Mouse (Mus musculus): Measurements from ENCODE around the gene Cttnbp2. TPM values are rescaled to one million over a fixed set of nuclear protein-coding genes. Genes with fewer than 3 reads are reported as not detected.

The Cttnbp2 gene
- 1 to 10 TPM; 3.1 to 4.2 TPM for total RNA-seq (2021)
- long read RNA-seq, experiment 1, full-length matches to known transcripts, result 1 of 2 reads
- long read RNA-seq, experiment 1, partial matches to known transcripts, result 0 of 2 reads
- long read RNA-seq, experiment 1, other reads (novel, unspliced or antisense), result 1 of 2 reads
- long read RNA-seq, experiment 2, full-length matches to known transcripts, result 1 of 5 reads
- long read RNA-seq, experiment 2, partial matches to known transcripts, result 1 of 5 reads
- long read RNA-seq, experiment 2, other reads (novel, unspliced or antisense), result 3 of 5 reads

DNA sequence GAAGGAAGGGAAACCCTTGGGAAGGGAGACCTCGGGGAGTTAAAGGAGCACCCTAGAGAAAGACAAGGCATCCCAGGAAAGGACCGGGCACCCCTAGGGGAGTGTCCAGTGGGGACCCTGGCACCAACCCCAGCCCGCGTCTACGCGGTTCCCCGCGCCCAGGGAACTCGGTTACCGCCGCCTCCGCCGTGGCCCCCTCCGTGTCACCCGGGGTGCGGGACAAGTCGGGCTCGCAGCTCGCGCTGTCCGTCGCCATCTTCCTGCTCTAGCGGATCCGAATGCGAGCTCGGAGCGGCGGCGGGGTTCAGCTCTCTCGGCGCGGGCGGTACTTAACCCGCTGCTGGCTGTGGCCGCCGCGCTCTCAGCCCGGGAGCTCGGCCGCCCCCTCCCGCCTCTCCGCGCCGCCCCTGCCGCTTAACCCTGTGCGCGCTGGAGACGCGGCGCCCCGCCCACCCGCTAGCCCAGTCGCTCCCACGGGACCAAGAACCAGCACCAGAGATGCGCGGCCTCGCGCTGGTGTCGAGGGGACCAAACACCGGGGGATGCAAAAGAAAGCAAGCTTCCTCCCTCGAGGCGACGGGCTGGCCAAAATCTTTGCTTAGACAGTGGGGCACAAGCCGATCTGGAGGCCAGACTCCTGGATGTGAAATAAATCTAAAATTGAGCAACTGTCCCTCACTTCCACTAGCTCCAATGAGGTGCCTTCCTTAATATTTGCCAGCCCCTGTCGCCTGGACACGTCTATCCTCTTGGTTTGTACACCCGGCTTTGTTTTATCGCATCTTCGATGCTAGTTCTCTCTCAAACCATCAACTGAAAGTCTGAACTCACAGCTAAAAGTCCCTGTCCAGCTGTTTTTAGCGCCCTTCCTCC, at the start of gene Cttnbp2:
Gene Cttnbp2, minus strand, starts transcription at position 364 of the 873 bp plus-strand sequence.
- DNase-seq, result peak; percentile 74
- intact Hi-C loops (cut with DNase I), result loop anchor here (5.0 kb wide), 1 partner anchor 92 kb away; no protein-coding TSS in a partner anchor

DNA sequence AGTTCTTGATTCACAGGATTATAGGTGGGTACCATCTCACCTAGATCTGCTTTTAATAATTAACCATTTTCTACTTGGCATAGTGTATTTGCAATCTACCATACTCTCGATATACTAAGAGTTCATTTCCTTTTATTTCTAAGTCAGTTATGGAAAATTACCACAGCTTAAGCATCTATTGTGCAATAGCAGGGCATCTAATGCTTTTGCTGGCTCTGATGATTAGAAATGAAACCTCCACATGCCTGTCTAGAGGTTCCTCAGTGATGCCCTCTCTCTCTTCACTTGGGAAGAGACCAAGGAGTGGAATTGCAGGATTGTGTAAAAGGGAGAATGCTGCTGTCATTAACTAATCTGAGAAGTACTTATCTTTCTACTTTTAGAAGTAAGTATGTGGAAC, 44.4 kb upstream of the Cttnbp2 start:
- DNase-seq, result no peak
- intact Hi-C loops (cut with DNase I), result no loop called here

DNA sequence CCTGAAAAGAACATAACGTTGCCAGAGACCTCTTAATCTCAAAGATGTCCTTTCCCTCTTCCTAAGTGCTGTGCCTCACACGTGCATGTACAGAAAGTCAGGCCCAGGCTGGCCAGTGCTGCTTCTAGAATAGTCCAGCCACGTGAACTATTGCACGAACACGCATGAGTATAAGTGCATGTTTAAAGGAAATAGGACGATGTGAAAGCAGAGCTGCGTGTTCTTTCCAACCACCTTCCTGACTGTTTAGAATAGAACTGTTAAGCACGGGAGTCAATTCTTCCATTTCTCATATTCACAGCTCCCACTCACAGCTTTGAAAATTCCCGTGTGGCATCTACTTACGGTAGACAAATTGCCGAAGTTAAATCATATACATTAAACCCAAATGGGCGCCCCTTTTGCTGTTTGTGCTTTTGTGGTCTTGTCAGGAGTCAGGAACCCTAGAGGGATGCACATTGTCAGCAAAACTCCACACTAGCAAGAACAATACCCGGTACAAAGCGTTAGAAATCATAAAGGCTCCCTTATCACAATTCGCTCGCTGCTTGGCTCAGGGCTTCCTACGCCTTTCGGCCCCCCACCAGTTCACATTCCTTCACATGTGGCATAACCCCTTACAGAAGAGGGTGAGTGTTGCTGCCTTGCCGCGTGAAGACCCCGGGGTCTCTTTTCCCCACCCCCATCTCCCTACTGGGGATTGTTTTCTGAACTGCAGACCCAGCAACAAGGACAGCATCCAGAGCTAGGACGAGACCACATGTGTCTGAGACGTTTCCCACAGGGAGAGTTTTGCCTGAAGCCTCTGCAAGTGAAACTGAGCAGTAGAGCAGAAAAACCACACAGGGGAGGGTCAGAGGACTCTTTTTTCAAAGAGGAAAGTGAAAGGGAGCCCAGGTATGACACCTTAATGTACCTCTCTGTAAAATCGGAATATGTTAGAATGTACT, 33.1 kb upstream of the Cttnbp2 start:
- intact Hi-C loops (cut with DNase I), result no loop called here

DNA sequence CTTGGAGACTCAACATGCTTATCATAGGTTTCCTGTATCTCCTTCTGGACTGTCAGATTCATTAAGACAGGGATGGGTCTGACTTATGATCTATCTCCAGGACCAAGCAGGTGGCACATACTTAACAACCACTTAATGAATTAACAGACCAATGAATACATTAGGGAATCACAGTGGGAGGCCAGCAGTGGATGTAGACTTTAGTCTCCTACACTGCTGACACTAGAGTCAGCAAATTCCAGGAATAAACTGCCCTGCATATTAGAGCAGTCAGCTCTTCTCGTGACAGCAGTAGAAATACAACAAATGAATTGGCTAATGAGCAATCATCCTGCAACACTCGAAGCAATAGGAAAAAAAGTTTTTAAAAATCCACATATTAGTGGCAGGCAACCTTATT, 29.2 kb upstream of the Cttnbp2 start:
- DNase-seq, result no peak
- intact Hi-C loops (cut with DNase I), result no loop called here

More for the DNA sequence above, 33.1 kb upstream of the Cttnbp2 start:
- DNase-seq, result no peak

DNA sequence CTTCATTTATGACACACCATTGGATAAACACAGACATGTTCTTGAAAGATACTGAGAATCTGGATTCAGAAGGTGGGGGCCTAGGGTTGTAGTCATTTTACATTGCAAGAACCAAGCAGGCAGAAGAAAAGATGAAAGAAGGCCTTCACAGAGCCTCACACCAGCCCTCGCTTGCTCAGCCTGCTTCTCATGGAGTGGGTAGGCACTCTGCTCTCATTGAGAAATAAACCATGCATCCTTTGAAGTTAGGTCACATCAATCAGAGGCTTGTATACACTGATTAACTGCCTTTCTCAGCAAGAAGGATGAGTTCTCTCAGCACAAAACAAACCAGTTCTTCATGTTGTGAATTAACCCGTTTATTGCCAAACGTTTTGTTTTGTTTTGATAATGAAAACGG, 25.8 kb upstream of the Cttnbp2 start:
- intact Hi-C loops (cut with DNase I), result no loop called here
- DNase-seq, result no peak

DNA sequence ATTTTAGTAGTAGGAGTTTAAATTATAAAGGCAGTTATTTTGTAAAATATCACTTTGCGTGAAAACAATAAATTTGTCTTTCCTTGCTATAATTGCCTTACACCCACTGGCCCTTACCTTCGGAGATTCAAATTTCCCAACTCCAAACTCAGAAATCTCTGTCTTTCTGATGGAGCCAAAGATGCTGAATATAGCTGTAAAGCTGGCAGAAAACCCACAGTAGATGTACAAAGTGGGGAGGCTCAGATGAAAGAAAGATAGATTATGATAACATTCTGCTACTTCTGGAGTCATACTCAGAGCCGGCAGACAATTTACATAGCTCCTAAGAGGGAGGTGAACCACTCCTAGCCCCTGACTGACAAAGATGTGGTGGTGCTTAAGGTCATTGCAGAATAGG, 15.8 kb upstream of the Cttnbp2 start:
- intact Hi-C loops (cut with DNase I), result no loop called here
- no peak for DNase-seq

DNA sequence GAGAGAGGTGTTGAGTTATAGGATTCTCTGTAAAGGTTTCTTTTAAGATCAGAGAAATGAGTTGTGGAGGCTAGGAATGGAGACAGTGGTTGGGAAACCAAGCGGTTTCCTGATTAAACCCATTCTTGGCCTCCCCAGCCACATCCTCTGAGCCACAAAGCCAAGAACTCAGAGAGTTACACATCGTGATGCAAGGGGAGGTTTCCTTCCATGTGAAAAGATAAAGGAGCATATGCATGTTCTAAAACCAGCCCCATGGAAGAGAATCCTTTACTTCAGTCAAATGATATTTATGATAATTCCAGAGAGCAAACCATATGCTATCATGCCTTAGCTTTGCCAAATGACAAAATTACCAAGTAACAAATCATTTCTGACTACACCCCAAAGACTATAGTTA, 3.0 kb upstream of the Cttnbp2 start:
- no peak for DNase-seq
- intact Hi-C loops (cut with DNase I), result no loop called here

DNA sequence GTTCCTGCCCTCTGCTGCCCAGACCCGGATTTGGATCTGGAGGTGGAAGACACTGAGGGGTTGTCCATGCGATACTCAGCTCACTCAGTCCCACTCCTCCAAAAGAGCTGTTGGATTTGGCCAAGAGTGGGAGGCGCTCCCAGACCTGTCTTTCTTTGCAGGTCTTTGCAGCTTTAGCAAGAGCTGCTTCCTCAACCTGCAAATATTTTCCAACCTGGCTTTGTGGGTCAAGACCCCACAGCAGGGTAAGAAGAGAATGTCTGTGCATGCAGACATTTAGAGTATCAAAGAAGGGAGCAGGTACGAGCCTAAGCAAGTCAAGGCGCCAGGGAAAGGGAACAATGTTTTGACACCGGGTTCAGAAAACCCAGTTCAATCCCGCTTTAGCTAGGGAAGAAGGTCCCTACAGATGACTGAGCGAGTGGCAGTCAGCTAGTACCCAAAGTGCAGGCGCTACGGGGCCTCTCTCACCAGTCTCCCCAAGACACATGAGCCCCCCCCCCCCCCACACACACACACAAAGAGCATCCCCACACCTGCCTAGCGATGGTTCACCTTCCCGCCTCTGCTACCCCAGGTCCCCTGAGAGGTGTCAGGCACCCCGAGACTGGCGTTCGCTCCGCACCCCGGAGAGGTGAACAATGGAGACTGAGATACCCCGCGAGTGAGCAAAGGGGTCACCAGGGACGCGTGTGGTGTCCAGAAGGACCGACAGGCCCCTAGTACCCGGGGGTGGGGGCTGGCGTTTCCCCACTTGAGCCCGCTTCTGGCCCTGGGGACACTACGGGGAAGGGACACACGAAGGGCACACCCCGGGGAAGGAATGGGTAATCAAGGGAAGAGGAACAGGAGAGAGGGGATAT, 801 bp downstream of the Cttnbp2 start:
- peak in 1 of 2 experiments; percentile 2 for DNase-seq
- intact Hi-C loops (cut with DNase I), result loop anchor here (5.0 kb wide), 1 partner anchor 92 kb away; no protein-coding TSS in a partner anchor

DNA sequence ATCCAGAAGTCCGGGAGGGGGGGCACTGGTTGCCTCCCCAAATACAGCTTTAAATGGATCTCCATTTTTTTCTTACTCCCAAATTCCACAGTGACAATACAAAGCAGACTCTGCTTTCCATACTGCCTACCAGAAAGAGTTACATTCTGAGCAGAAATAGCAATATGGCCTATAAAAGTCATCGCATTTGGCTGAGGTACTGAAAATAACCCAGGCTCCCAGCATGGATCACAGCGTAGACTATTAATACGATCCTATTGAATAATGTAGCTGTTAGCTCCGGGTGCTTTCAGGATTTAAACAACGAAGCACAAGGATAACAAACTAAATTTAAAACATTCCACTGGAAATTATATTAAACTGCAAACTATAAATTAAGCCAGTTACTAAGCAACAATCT, 2.8 kb downstream of the Cttnbp2 start:
- no peak for DNase-seq
- intact Hi-C loops (cut with DNase I), result loop anchor here (5.0 kb wide), 1 partner anchor 90 kb away; no protein-coding TSS in a partner anchor

DNA sequence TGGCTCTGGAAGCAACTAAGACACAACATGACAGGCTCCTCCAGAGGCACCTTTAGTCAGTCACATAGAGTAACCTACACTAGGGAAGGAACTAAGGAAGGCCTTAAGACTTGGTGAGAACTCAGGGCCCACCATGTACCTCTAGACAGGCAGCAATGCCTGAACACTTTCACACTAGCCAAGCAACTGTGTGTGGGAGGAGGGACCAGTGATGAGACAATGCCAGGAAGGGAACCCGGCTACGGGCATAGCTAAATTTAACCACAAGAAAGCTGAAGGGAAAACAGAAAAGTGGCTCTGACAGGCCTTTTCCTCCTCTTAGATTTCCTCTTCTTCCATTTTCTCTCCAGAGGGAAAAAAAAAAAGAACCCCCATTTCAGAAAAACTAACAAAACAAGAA, 6.6 kb downstream of the Cttnbp2 start:
- peak; percentile 5 to 6 for DNase-seq

DNA sequence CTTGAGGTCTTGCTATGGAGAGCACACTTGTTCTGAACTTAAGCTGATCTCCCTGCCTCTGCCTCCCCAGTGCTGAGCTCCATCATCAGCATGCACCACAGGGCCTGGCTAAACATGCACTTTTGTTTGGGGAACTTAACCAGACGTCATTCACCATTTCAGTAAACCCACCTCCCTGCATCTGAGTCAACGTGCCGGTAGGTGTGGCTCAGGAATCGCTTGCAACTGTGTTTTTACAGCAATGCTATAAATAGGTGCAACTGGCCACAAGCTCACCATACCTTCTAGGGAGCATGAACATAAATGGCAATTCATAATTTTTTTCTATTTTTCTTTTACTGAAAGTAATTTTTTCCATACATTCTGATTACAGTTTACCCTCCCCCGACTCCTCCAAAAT, 14.8 kb downstream of the Cttnbp2 start:
- DNase-seq, result no peak
- intact Hi-C loops (cut with DNase I), result no loop called here

More for the DNA sequence above, 6.6 kb downstream of the Cttnbp2 start:
- intact Hi-C loops (cut with DNase I), result no loop called here

DNA sequence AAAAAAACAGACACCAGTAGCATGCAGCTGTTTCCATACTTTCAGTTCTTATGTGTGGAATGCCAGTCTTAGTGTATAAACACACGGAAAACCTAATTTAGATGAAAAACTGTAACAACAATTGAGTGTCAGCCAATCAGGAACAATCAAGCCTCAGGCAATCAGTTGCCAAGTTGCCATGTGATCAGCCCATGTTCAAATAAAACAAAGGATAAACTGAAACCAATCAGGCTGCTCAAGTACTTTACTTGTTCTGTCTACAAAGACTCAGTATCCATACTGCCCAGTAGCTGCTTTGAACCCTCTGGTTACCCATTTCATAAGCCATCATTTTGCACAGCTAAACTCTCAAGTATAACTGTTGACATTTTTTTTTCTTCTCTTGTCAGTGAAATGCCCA, 21.7 kb downstream of the Cttnbp2 start:
- no peak for DNase-seq
- intact Hi-C loops (cut with DNase I), result no loop called here

DNA sequence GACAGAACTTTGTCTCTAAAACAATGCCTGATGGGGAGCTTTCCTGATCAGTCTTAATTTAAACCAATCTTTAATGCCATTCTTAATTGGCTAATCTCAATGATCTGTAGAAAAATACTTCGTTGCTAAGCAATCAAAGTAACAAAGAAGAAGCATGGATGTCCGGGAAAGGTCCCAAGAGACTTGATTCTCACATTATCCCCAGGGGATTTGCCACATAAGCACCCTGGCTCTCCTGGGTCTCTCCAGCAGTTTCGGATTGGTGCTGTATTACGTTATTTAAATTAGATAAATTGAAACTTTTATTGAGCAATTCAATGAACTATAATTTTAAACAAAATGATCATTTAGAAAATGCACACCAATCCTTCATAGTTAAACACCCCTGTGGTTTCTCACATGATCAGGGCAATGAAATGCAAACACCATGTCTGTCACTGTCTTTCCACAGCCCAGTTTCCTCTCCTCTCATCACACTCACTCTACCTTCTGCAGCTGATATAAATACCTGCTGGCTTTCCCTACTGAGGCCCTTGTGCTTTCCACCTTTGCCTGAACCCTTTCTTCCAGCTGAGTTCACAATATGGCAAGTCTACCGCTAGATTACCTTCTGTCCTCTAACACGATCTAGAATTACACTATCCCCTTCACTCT, 22.3 kb downstream of the Cttnbp2 start:
- no peak for DNase-seq
- intact Hi-C loops (cut with DNase I), result no loop called here

DNA sequence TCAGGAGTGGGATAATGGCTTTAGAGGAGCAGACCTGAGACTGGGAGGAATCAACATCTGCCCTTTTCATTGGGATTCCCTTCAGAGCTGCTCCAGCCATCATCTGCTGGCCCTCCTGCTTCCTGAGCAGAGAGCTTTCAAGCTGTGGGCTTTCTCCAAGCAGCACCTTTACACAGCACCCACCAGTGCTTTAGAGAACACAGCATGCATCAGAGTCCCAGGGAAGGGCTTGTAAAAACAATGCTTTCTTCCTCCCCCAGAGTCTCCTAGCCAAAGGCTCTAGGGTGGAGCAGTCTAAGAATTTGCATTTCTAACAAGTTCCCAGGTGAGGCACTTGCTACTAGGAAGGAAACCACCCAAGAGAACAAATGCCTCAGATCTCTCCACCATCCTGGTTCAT, 29.6 kb downstream of the Cttnbp2 start:
- no peak for DNase-seq
- intact Hi-C loops (cut with DNase I), result no loop called here

DNA sequence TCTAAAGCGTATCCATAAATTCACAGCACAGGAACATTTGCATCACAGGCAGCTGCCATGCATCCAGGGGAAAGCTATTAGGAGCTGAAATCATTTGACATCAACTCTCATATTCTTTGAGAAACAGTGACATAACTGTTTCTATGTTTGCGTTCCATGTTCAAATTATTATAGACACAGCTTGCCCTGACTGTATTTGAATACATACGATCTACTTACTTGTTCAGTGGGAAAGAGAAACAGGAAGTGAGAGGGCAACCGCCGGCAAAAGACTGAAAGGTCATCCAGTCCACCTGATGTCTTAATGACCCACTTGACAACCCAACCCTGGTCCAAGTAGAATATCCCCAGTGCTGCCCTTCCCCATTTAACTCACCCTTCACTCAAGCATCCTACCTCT, 30.6 kb downstream of the Cttnbp2 start:
- DNase-seq, result no peak
- intact Hi-C loops (cut with DNase I), result no loop called here

DNA sequence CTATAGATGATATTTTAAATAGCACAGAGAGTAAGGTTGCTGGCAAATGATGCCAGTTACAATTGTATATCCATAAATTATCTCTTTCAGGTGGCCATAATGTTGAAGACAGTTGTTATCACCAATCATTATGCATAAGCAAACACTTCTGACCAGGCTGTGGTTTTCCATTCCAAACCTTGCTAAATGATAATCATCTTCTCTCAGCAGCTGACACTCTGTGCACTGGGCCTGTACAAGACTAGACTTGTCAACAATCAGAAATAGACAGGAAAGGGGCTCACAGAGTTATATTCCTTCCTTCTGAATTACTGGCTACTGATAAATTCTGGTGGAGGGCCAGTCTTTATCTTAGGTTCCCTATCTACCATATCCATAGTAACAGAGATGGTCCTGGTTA, 32.1 kb downstream of the Cttnbp2 start:
- intact Hi-C loops (cut with DNase I), result no loop called here
- no peak for DNase-seq

DNA sequence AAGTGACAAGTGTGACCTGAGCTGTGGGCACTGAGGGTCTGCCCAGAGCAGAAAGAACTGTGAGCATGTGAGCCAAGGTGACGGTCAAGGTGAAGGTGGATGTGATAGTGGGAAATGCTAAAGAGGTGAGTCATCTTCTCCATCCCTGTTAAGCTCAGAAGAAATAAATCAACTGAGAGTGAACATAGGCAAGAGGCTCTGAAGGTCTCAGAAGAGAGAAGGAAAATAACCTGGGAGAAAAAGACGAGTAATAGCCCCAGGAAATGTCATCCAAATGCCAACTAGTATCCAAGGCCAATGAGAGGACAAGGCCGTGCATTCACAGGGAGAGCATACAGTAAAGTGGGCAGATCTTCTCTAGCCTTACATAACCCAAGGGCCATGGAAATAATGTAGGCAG, 32.9 kb downstream of the Cttnbp2 start:
- intact Hi-C loops (cut with DNase I), result no loop called here
- no peak for DNase-seq

DNA sequence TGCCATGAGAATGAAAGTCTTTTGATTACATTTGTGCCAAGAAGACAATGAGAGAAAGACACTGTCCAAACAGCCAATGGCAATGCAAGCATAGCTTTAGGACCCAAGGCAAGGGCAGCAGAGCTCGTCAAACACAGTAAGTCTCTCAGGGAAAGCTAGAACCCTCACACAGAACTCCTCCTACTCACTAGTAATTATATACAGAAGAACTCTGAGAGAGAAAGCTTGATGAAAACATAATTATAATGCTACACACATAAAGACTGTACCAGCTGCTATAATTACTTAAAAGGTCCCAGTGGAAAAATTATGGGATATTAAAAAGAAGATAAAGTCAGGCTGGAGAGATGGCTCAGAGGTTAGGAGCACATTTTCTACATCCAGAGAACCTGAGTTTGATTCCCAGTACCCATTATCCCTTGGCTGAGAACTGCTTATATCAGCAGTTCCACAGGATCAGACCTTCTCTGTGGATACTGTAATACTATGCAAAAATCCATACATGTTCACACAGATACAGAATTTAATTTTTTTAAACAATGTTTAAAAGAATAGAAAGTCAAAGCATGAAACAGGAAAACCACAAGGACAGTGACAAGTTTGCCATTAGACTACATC, 37.2 kb downstream of the Cttnbp2 start:
- no peak for DNase-seq
- intact Hi-C loops (cut with DNase I), result no loop called here

DNA sequence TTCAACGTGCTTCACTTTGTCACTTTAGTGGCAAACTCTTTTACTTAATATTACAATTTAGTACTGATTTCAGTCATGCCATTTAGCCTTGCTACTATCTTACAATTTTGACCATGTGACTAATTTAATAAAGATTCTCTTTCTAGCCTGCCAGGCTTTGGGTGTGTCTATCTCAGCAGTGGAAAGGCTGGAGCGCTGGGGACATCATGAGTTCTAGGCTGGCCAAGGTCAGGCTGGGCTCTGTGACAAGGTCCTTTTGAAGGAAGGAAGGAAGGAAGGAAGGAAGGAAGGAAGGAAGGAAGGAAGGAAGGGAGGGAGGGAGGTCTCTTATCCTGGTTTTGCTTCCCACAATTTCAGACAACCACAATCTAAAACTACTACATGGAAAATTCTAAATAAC, 39.7 kb downstream of the Cttnbp2 start:
- intact Hi-C loops (cut with DNase I), result no loop called here

More for the DNA sequence above, 39.7 kb downstream of the Cttnbp2 start:
- DNase-seq, result no peak

All from heart, postnatal 14 days (tissue).